Mouse (Mus musculus) layer of hippocampus, postnatal 36 days (tissue): Measurements from ENCODE around the gene Chd6. TPM values are rescaled to one million over a fixed set of nuclear protein-coding genes. Genes with fewer than 3 reads are reported as not detected.

Experiments
- DNase-seq, 2 experiments: peaks; one replicate each; pipeline ENCODE4 v3.0.0; 2022
- total RNA-seq, 2 experiments: library from RNA; stranded (reverse); gene quantifications; 2 replicates each; pipeline ENCODE4 v1.2.3; 2021

Gene Chd6
- total RNA-seq, result 10 to 100 TPM; 50.9 to 52.1 TPM

DNA sequence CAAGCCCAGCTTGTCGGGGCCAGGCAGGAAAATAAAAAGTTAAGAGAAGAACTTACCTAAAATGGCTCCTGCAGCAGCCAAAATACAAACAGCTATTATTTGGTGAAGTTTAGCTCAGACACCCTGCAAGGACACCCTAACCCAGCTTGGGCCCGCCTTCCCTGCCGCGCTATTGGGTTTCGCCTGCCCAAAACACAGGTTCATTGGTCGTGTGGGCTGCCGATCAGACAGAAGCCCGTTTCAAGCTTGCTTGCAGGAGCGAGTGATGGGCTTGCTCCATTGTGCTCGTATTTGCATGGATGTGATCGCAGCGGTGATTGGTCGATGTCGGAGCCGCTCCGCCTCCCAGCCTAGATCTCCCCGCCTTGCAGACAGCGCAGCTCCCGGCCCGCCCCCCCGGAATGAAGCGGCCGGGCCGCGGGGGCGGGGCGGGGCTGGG lies at the start of gene Chd6:
Chd6 (minus strand) TSS at position 143 of the 439 bp plus-strand sequence.
- DNase-seq, result peak; percentile 99

DNA sequence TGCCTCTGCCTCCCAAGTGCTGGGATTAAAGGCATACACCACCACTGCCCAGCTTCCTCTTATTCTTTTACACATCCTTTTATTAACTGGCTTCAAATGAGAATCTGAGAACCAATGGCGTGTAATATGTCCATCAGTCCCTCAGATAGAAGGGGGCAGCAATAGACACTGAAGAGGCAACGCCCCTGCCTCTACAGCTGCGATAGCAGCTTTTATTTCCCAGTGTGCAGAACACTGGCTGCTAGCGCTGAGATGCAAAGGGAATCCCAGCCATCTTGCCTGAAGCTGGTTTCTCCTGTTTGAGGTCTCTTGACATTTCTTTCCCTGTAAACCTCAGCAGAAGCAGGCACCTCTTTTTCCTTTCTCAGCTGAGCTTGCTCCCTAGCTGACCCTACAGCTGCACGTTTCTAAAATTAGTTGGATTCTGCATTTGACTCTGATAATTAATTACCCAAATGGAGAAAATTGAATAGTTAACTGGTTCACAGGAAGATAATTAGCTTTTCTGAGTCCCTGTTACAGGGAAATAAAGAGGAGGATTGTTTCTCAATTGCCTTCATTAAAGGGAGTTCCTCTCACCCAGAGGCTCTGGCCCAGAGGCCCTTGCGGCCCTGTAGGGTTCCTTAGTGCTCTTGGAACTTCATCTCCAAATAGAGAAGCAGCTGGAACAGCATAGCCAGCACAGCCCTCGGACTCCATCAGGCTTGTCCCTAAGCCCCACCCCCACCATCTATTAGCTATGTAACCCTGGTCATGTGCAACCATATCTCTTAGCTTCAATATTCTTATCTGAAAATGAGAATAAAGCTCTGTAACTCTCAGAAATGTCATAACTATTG lies 41.3 kb upstream of the Chd6 start:
- DNase-seq, result no peak

DNA sequence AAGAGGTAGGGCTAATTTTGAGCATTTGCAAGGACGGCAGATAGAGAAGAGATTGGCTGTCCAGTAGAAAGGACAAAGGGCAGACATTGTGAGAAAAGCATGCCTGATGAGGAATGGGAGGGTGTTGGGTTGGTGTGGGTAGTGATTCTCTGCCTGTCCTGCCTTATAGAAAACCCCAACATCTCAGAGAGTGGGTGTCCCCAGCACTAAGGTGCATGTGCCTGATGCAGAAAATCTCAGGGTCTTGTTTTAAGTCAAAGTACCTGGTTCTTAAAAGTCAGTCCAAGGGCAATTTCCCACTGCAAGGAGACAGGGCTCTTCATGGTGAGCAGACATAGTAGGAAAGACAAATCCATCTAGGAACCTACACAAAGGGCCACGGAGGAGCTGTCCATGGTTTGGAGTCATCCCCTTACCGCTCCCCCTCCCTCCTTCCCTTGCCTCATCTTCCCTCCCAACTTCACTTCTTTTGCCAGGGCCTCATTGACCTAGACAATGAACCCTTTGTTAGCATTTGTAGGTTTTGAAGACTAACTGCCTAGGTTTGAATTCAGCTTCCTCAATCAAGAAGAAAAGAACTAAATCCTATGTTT lies 39.6 kb upstream of the Chd6 start:
- DNase-seq, result no peak

DNA sequence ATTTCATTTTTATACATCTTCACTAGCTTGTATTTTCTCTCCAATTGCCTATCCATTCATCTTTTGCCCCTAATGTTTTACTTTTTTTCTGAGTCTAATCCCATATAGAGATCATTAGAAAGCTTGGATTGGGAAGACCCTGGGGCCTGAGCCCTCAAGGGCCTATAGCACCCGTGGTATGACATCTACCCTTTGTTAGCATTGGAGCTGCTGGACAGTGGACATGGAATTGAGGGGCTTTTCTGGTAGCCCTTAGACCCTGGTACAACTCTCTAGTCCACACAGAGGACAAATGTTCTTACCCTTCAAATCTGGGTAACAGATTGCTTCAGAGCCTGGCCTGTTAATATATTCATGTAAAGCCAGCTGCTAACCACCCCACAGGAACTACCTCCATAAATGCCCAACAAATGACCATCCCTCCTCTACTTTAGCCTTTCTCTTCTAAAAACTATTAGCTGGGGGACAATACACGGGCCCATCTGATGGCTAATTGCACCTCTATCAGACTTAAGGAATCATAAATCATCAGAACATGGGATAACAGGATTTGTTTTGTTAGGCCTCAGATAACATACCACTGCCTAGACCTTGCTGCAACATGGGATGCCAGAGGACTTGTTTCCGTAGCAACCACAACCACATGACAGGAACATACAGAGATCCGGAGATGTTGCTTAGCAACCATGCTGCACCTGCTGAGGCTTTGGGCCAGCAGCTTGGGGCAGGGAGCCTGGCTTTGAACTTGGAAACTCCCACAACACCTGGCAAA lies 39.0 kb upstream of the Chd6 start:
- no peak for DNase-seq

DNA sequence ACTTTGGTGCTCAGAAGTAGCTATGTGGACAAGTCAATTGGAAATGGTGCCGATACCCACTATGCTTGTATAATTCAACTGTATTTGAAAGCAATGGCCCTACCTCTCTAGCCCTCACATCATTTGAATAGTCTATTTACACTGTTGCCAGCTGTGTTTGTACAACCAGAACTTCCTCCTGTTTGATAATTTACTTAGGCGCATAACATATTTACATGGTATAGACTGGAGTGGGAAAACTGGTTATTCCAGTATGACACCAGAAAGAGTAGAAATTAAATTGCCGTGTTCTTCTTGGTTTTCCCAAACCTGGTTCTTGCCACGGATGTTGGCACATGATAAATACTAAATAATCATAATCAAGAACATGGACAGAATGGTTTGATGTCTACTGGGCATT lies 35.9 kb upstream of the Chd6 start:
- DNase-seq, result no peak

DNA sequence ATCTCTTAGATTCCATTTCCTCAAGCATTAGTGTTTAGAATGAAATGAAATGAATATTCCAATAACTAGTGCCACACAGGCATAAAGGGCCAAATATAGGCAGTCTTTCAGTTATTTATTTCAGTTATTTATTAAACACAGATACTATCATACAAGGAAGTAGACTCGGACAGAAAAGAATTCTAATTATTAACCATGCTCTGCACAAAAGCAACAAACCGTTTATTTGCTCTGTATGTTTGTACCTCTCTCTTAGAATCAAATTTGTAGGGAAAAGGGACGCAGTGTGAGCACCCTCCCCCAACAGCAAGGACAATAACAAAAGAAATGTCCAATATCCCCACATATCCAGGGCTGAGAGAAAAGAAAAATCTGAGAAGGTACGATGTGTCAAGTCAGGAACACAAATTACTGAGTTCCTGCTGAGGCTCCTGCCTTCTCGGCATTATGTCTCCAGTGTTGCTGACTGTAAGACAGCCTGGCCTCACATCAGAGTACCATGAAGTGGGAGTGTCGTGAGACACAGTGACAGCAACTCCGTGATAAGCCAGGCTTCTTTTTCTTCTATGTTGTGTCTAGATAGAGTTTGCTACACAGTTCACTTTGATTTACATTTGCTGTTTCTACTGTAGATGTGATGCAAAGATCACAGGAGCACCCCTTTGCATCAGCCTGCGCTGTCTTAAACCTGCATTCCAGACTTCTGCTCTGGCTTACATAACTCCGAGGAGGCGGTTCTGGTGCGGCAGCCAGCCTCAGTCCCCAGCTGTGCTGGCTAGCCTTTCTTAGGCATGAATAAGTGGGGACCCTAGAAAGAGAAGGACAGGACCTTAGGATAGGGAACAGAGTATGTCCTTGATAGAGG lies 30.0 kb upstream of the Chd6 start:
- peak in 1 of 2 experiments; percentile 11 for DNase-seq

DNA sequence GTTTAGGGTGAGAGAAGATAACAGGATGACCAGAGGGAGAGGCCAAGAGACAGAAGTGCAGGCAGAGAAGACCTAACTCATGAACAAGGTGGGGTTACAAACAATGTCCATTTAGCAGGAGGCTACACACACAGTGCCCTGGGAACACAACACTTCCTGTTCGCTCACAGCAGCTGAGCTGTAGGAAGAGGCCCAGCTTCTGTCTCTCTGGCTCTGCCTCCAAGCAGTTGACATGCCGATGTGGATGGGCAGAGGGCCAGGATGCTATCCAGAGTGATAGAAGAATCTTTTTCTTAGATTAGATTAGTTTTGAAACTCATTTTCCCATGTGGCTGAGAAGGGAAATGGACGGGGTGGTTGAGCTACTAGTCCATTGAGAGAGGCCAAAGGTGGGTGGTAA lies 28.1 kb upstream of the Chd6 start:
- DNase-seq, result no peak

DNA sequence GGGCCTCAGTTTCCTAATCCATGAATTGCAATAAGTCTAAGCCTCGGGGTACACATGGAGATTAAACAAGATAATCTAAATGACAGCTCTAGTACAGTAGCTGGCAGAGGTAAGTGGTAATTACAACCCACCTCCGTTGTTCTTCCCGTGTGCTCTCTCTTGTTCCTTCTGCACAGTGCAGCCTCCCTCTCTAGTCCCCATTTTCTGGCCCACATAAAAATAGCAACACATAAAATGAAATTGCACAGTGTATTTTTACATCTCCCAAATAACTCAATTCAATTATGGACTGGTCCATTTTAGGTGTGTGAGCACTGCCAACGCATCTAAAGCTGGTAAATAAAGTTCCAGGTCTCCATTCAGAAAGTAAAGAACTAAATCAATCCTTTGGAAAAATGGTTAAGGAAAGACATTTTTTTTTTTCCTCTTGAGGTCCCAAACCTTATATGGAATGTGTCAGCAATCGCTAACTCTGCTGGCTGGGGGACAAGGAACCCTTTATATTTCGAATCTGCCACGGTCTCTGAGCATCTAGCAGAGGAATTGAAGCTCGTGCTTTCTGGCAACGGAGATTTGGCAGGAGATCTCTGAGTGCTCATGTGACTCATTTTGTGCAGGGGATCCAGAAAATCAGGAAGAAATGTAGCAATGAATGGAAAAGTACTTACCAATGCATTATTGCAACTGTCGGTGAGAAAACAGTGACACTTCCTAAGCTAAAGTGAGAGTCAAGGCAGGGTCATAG lies 19.7 kb upstream of the Chd6 start:
- peak in 1 of 2 experiments; percentile 35 for DNase-seq

DNA sequence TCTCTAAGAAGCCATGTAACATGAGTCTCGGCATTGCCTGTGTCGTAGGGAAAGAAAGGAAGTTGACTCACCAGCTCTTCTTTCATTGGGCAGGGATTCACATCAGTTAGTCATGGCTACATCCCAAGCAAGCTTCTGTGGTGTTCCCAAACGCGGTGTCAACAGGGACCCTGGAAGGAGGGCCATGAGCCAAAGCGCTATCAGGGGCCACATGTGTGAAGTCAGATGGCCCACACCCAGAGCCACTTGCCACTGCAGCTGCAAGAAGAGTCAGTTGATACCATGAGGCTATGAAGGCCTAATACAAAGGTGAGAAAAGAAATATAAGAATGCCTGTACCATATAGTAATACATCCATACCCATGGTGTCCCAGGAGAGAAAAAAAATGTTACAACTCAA lies 3.1 kb upstream of the Chd6 start:
- no peak for DNase-seq

DNA sequence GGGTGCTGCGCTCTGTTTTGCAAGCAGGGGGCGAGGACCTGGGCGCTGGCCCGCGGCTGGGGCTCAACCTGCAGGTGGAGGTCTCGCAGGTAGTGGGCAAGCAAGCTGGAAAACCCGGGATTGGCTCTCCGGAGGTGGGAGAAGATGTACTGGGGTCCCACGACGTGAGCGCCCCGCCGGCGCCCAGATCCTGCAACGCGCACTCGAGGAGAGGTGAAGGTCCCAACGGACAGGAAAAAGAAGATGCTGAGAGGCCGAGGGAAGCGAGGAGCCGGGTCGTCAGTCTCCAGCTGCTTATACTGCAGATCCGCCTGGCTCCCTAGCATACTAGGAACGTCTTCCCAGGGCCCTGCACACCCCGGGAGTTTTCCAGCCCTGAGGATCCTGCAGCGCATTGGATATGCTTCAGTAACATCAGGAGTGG lies 535 bp upstream of the Chd6 start:
- no peak for DNase-seq

DNA sequence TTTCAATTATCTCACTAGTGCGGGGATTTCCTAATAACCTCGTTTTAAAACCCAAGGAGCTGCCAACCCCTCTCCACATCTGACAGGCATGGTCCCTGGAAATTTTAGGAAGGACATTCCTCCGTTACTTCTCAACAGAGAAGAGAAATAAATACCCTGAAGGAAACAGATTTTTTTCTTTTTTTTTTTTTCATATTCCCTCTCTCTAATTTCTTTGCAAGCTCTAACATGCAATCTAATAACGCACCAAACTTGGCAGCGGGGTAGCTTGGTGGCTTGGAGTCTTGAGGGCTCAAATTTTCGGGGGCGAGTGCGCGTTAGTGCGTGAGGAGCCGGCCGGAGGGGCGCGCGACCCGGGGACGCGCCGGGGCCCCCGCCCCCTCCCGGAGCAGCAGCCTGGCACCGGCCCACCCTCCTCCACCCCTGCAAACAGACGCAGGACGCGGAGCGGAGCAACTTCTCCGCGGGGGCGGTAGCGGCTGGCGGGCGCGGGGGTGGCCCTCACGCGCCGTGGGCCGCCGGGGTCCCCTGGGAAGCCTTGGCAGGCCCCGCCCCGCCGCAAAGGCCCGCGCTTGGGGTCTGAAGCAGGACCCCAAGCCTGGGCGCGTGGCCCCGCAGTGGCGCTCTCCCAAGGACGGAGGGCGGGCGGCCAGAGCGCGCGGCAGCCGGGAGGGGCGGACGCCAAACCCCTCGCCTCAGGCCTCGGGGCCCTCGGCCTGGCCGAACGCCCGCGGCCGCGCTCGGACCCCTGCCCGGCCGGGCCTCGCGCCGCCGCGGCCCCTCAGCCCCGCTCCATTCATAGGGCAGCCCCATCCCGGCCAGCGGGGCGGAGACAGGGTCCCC lies 569 bp downstream of the Chd6 start:
- DNase-seq, result peak; percentile 43 to 44

DNA sequence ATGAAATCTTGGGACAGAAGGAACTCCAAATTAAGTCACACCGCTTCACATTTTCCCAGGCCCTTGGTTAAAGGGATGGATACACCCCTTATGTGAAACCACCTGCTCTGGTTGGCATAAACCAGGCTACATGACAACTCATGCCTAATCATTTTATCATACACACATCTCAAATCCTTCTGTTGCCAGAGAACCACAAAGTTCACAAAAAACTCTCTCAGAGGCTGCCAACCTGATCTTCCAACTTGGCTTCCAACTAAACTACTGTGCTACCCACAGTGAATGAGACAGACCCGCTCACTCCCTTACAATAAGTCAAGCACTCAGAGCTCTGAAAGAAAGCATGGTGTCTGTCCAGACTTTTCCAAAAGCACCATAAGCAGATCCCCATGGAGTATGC lies 1.6 kb downstream of the Chd6 start:
- DNase-seq, result no peak

DNA sequence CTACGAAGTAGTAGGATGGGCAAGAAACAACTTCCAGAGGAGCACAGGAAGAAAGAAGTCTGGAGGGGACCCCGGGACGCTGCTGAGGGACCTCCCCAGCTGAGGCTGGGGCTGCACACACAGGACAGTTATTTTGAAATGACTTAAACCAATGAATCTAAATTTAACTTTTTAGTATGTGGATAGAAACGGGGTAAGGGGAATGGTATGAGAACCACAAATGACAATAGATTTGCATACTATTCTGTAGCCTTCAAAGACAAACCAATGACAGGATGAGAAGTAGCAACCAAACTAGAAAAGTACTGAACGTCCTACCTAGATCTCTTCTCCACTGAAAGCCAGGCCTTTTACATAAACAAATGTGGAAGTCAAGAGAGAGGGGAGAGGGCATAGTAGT lies 5.1 kb downstream of the Chd6 start:
- DNase-seq, result no peak

DNA sequence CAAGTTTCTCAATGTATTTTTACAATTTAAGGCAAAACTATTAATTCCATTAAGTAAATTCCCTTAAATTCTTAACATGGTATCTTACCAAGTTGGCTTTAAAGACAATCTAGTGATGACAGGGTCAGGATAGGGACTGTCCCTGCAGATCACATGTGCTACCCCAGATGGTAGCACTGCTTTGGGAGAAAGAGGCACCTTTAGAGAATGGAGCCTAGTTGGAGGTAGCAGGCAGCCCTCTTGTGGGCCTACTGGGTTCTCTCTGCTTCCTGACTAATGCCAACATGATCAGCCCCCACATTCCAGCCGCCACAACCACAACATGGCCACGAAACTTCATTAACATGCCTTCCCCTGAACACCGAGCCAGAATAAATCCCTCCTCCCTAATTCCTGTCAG lies 6.8 kb downstream of the Chd6 start:
- no peak for DNase-seq

DNA sequence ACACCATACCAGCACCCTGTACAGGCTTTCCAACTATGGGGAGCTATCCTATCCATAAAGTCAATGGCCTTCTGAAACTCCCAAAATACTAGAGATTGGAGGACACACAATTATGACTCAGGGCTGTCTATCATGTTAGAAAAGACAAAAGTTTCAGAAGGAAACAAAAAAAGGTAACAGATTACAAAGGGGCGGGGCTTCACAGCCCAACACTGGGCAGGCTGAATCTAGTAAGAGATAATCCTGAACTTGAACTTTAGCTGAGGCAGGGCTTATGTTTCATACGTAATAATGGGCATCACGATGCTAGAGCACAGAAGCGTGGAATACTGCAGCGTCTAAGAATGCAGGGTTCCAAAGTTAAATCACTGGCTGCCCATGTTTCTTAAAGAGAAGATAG lies 11.1 kb downstream of the Chd6 start:
- DNase-seq, result no peak

DNA sequence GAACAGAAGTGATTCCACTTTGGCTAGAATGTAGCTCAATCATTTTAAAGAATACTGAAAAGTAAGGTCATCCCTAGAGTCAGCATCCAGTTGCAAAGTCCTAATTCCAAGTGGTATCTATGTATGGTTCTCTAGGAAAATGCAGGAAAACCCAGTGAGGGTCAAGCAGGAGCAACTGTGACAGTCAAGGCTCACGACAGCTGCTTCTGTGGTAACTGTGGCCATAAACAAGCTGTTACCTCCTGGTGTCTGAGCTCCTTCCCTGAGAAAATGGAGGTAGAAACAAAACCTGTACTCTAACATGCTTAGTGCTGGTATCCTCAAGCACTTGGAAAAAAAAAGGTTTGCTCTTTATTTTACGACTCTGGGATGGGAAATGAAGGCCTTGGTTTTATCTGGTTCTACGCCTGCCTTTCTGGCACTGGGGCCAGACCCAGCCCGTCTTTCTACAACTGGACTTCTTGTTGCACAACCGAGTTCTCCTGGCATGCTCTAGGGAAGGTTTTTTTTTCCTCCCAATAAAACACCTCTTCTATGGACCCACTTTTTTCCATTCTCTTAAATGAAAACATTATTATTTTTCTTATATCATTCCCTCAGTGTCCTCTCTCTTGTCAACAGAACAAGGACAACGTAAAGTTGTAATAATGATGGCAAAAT lies 18.0 kb downstream of the Chd6 start:
- DNase-seq, result no peak

DNA sequence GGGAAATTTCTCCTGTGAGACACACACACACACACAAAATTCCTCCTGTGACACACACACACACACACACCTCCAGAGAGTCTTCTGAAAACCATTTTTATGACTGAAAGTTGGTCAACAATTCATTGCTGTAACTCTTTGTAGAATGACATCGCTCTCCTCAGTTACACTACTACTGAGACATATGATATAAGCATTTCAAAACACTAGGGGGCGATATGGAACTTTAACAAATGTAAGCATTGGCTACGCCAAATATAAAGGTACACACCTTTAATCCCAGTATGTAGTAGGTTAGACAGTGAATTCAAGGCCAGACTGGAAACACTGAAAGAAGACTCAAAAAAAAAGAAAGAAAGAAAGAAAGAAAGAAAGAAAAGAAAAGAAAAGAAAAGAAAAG lies 18.7 kb downstream of the Chd6 start:
- no peak for DNase-seq

DNA sequence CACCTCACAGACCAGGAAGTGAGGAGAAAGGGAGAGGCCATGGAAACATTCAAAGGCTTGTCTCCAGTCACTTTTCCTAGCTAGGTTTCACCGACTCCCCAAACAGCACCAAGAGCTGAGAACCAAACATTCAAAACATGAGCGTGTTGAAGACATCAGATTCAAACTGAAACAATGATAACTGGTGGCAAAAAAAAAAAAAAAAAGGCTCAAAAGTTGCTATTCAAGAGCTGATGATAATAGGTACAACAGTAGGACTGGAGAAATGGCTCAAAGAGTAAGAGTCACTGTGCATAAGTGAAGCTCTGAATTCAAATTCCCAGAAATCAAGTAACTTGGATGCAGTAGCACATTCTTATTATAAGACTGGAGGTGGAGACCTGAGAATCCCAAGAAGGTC lies 30.3 kb downstream of the Chd6 start:
- DNase-seq, result no peak

DNA sequence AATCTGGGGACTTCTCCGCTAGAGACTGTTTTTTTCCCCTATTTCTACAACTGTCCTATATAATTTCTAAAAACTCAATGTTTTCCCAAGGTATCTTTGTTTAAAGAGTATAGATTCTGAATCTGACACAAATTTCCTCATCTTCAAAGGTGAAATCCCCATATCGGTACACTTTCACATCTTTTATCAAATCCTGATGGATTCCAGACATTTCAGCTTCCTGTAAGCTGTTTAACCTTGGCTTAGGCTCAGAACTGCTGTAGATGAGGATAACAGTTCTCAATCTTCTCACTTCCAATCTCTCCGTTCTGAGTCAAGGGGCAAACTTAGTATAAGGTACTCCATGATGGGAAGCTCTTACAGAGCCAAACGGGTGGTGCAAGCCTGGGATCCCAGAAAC lies 32.6 kb downstream of the Chd6 start:
- DNase-seq, result no peak

DNA sequence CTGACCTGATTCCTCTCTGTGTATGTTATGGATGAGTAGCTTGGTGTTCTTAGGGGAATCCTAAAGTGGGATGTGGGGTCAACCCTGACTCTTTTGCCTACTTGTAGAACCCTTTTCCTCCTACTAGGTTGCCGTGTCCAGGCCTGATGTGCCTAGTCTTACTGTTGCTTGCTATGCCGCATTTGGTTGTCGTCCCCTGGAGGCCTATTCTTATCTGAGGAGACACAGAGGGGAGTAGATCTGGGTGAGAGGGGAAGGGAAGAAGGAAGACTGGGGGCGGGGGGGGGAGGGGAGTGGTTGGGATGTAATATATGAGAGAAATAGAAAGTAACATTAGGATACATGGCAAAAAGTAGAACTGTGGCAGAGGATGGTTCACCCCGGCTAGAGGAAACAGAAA lies 33.3 kb downstream of the Chd6 start:
- DNase-seq, result no peak
